Mouse (Mus musculus) thymus, postnatal 36 days (tissue): ENCODE data around the gene Zbtb21.

Experiments
- DNase-seq, 2 experiments: peaks; one replicate each; pipeline ENCODE4 v3.0.0; 2022; ENCODE audit warnings: mixed read lengths in 2 of 2

Zbtb21 gene

DNA sequence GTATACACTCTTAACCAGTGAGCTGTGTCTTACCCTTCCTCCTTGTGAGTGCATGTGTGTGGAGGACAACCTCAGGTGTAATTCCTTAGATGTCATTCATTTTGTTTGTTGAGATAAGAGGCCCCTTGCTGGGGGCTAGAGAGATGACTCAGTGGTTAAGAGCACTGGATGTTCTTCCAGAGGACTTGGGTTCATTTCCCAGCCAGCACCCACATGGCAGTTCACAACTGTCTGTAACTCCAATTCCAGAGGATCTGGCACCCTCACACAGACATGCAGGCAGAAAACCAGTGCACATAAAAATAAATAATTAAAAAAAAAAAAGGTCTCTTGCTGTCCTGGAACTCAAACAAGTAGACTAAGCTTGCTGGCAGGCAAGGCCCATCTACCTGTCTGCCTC is 20.6 kb downstream of the Zbtb21 start:
- DNase-seq = no peak

GRCm38 (mm10) chr16:97940471-97940973 is 21.9 kb downstream of the Zbtb21 start:
- DNase-seq = no peak

GRCm38 (mm10) chr16:97935815-97936214 is 26.6 kb downstream of the Zbtb21 start:
- no peak for DNase-seq

DNA sequence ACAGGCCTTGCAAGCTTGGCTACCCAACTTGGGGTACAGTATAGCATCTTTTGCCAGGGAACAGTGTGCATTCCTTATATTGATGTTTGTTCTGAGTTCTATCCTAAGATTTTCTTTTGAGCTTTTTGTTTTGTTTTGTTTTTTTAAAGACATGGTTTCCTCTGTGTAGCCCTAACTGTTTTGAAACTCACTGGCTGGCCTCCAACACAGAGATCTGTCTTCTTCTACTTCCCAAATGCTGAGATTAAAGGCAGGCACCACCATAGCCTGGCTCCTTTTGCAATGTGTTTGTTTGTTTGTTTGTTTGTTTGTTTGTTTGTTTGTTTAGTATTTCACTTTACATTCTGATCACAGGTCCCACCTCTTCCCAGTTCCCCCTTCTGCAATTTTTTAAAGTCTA is 32.2 kb downstream of the Zbtb21 start:
- no peak for DNase-seq

- DNase-seq = no peak
Measured at GRCm38 (mm10) chr16:97929520-97929919, 32.9 kb downstream of the Zbtb21 start.

- no peak for DNase-seq
Measured at GRCm38 (mm10) chr16:97927331-97927938, 35.0 kb downstream of the Zbtb21 start.

GRCm38 (mm10) chr16:97926381-97926780 is 36.0 kb downstream of the Zbtb21 start:
- DNase-seq = no peak

DNA sequence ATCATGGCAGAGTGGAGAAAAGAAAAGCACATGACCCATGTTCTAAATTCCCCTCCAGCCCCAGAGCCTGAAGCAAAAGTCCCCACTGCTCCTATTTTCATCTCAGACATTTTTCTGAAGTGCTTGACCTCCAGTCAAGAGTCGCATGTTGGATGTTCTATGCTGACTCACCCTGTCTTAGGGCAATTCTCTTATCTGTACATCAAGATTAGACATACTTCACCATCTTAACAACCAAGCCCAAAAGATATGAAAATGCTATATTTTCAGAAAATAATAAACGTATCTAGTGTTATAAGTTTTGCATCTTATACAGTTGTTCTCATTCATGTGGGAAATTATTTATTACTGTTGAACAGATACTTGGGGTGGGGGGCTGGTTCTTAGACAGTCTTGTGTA is 36.7 kb downstream of the Zbtb21 start:
- DNase-seq = no peak

DNA sequence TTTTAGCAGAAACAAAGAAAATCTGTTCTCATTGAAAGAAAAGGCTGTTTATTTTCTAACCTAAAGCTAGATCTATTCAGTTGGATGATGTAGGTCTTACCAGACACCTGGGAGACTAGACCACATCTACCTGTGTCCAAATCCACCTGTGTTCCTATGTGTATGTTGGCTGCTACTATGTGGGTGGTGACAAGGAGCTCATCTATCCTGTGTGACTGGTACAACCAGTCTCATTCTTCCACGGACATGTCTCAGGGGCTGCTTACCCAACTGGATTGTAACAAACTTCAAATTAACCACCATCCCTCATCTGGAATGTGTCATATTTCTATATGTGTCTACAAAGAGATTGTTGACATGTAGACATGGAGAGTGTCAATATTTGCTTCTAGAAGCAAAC is 38.7 kb downstream of the Zbtb21 start:
- no peak for DNase-seq

DNA sequence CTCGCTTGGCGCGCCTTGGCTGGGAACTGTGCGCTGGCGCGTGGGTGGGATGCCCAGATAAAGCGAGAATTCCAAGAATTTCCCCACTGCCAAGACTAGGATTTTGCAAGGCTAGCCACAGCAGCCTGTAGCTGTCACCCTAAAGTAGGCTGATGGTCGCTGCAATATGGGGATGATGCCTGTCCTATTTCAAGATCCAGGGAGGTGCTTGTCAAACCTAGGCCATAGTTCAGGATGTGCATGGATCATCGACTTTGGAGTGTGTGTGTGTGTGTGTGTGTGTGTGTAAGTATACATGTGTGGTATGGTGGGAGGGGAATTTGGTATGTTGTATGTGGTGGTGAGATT is 39.7 kb downstream of the Zbtb21 start:
- no peak for DNase-seq

- peak; percentile 76 for DNase-seq
Measured at GRCm38 (mm10) chr16:97921961-97922778, 40.3 kb downstream of the Zbtb21 start.

GRCm38 (mm10) chr16:97920621-97921020 is 41.8 kb downstream of the Zbtb21 start:
- DNase-seq = no peak

- DNase-seq = no peak
Measured at GRCm38 (mm10) chr16:97919793-97920192, 42.6 kb downstream of the Zbtb21 start.

GRCm38 (mm10) chr16:97912873-97913272 is 49.5 kb downstream of the Zbtb21 start:
- no peak for DNase-seq

DNA sequence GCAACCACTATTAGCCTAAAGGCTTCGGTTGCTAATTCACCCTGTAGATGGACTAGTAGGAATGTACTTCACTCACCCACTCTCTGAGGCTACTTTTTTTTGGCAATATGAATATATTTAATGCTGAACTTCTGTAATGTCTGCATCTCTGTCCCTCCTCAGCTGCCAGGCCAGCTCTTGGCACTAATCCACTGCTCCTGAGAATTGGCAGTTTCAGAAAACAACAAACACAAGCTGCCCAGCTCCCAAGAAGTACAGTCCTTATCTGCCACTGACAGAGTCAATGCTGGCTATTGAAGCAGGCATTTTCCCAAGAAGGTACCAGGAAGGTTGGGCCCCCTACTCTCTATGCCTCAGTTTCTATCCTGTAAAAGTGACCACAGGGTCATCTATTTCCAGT is 53.1 kb downstream of the Zbtb21 start:
- no peak for DNase-seq

GRCm38 (mm10) chr16:97907496-97907895 is 54.9 kb downstream of the Zbtb21 start:
- DNase-seq = no peak

- no peak for DNase-seq
Measured at GRCm38 (mm10) chr16:97906337-97906736, 56.1 kb downstream of the Zbtb21 start.

DNA sequence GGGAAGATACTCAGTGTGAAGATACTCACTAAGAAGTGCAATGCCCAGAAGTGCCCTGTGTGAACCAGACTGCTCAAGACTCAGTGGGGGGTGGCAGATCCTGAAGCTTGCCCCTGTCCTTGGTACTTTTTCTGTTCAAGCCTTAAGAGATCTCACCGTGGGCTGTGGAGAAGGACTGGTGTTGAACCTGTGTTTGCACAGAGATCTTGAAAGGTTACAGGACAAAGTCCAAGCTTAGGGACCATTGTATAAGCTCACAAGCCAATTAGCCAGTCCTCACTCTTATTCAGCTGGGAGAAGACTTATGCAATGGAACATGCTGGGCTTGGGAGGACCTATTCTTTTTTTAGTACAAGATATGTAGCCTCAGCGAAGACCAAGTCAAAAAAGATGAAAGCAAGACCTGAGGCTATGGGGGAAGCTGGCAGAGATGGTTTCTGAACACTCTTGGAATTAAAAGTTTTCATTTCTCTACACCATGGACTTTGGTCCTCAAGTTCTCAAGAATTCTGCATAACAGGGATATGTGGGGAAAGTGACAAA is 56.9 kb downstream of the Zbtb21 start:
- DNase-seq = no peak

- DNase-seq = no peak
Measured at GRCm38 (mm10) chr16:97904035-97904434, 58.4 kb downstream of the Zbtb21 start.

GRCm38 (mm10) chr16:97897346-97898024 is 64.9 kb downstream of the Zbtb21 start:
- no peak for DNase-seq
